Mouse (Mus musculus) forebrain, embryonic 14.5 days (tissue): Measurements from ENCODE around the gene Gm10447. TPM values are rescaled to one million over a fixed set of nuclear protein-coding genes. Genes with fewer than 3 reads are reported as not detected.

Experiments
- ATAC-seq: fragments of 200-750 bp; cut with Nextera tagmentation; 2 replicates; pipeline ENCODE4 v1.8.0; 2017; ENCODE audit warnings: mild to moderate bottlenecking, moderate library complexity
- DNase-seq: peaks from one replicate; pipeline ENCODE4 v3.0.0-alpha.2; 2015; ENCODE audit warnings: low spot score
- H3K27ac ChIP-seq: fragments of 300-500 bp; sonication (generic); 2 replicates; pipeline ENCODE4 v1.5.1; 2014; ENCODE audit warnings: low read depth, mild to moderate bottlenecking, control low read depth, low read length, moderate library complexity
- H3K27me3 ChIP-seq: fragments of 300-500 bp; sonication (generic); replicated peaks from 2 replicates; pipeline ENCODE4 v1.6.1; 2014; ENCODE audit warnings: low read length, control low read depth, mixed read lengths; ENCODE audit not compliant: control insufficient read depth, insufficient read depth
- H3K36me3 ChIP-seq: fragments of 300-500 bp; sonication (generic); 2 replicates; pipeline ENCODE4 v1.6.1; 2014; ENCODE audit warnings: low read length, control low read depth; ENCODE audit not compliant: control insufficient read depth, insufficient read depth
- H3K4me1 ChIP-seq: fragments of 300-500 bp; sonication (generic); 2 replicates; pipeline ENCODE4 v1.6.1; 2014; ENCODE audit warnings: antibody characterized with exemption, low read length, control low read depth; ENCODE audit not compliant: control insufficient read depth, insufficient read depth
- H3K4me2 ChIP-seq: fragments of 300-500 bp; sonication (generic); 2 replicates; pipeline ENCODE4 v1.6.1; 2014; ENCODE audit warnings: mild to moderate bottlenecking, control low read depth, low read length
- H3K4me3 ChIP-seq: fragments of 300-500 bp; sonication (generic); 2 replicates; pipeline ENCODE4 v1.5.1; 2014; ENCODE audit warnings: low read depth, low read length, control low read depth
- H3K9ac ChIP-seq: fragments of 300-500 bp; sonication (generic); 2 replicates; pipeline ENCODE4 v1.6.1; 2014; ENCODE audit warnings: mild to moderate bottlenecking, low read length, control low read depth, moderate library complexity
- H3K9me3 ChIP-seq: fragments of 300-500 bp; sonication (generic); replicated peaks from 2 replicates; pipeline ENCODE4 v1.6.1; 2016; ENCODE audit warnings: low read length, control low read depth, mixed read lengths; ENCODE audit not compliant: control insufficient read depth
- WGBS: fragments of 180-500 bp; shearing (Covaris S2); extraction: QIAGEN DNeasy Blood & Tissue Kit; methylation state at CpG from one replicate; pipeline ENCODE4 v1.1.7; 2014; 5-methylcytosine and 5-hydroxymethylcytosine counted together
- polyA plus RNA-seq: library from polyadenylated mRNA; unstranded; fragments of >200 nt; fragmentation: Nextera tagmentation; extraction: Ambion mirVana; gene quantifications from 2 replicates; pipeline ENCODE4 v1.2.1, GENCODE M21; 2014

Gm10447 gene
- not detected in 2 replicates for polyA plus RNA-seq

DNA sequence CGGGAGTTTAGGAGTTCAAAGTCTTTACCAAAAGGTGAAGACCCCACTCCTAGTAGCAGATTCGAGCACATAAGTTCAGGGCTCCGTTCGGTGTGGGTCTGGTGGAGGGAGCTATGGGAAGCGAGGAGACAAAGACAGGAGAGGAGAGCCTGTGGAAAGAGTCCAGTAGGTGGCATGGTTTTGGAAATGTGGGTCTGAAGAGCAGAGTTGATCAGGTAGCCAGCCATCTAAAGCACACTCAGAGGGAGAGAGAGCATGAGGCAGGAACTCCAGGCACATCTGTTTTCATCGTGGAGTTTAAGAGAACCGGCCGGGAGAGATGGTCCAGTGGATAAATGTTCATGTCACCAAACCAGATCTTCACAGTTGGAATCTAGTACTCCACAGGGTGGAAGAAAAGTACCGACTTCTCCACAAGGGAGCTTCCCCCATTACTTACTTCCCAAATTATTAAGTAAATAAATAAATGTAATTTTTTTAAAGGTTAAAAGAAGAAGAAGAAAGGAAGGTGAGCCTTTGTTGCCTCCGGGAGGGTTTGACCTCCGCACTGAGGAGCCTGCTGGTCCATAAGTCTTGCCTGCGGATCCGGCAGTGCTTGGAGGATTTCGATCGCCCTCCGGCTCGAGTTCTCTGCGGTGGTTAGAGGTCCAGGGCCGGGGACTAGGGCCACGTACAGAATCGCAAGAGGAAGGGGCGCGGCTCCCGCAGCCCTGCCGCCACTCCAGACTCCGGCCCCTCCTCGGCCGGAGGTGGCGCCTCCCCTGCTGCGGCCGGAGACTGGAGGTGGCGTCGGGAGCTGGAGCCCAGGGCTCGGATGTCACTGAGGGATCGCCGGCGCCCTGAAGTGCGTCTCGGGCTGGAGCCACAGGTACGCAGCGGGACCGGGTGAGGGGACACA lies at the start of gene Gm10447, which contains the start of gene Shroom1:
Gm10447 (minus strand) TSS at position 637 of the 898 bp plus-strand sequence.
Shroom1 (plus strand) TSS at position 732 of the 898 bp plus-strand sequence.
- Histone ChIP-seq H3K9me3 (no peaks in the 10 kb centered on the region), H3K36me3 (no peaks in the 10 kb centered on the region), H3K4me3 (peak within 1 kb of the TSS; percentile 39), H3K27me3 (peaks cover 28% of the 10 kb centered on the region), H3K4me2 (peak within 1 kb of the TSS; percentile 78), H3K9ac (peak within 1 kb of the TSS; percentile 58), H3K4me1 (no peaks in the 10 kb centered on the region), H3K27ac (no peak within 1 kb of the TSS)
- DNase-seq, result peak; percentile 31
- peak; percentile 50; the same call in 1 of the 2 replicates for ATAC-seq
- WGBS, result 3% methylated on average over 41 of the region's 42 CpGs

- no peak overlapping the region for H3K4me3 ChIP-seq
- no peaks in the 10 kb centered on the region for H3K9me3 ChIP-seq
- no peaks in the 10 kb centered on the region for H3K27me3 ChIP-seq
- H3K36me3 ChIP-seq, result no peaks in the 10 kb centered on the region
- 57% methylated on average over 5 of the region's 5 CpGs for WGBS
- peak; percentile 70 for DNase-seq
- peak; percentile 55; the same call in 1 of the 2 replicates for ATAC-seq
- no peak overlapping the region for H3K9ac ChIP-seq
- no peaks in the 10 kb centered on the region for H3K4me1 ChIP-seq
- H3K4me2 ChIP-seq, result no peak overlapping the region
- no peak overlapping the region for H3K27ac ChIP-seq
Observed at GRCm38 (mm10) chr11:53505026-53505663, 48.2 kb upstream of the Gm10447 start.

DNA sequence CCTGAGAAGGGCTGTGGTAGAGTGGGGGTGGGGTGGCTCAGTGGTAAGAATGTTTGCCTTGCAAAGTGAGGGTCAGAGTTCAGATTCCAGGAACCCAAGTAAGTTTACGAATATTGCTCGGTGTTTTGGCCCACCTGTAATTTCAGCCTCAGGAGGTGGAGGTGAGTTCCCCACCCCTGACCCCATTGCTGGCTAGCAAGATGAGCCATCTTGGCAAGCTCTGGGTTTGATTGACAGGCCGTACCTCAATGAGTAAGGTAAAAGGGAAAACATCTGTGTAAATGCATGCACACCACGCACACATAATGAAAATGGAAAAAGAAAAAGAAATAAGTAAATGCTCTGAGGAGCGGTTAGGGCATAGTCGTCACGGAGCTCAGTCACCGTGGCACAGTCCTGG lies 47.5 kb upstream of the Gm10447 start:
- H3K36me3 ChIP-seq, result no peaks in the 10 kb centered on the region
- ATAC-seq (no peak), DNase-seq (no peak)
- 92% methylated on average over 8 of the region's 8 CpGs for WGBS
- H3K9ac ChIP-seq, result no peak overlapping the region
- no peak overlapping the region for H3K4me2 ChIP-seq
- H3K4me1 ChIP-seq, result no peaks in the 10 kb centered on the region
- H3K9me3 ChIP-seq, result no peaks in the 10 kb centered on the region
- H3K4me3 ChIP-seq, result no peak overlapping the region
- no peaks in the 10 kb centered on the region for H3K27me3 ChIP-seq
- H3K27ac ChIP-seq, result no peak overlapping the region

GRCm38 (mm10) chr11:53503738-53504137 lies 46.8 kb upstream of the Gm10447 start:
- H3K9me3 ChIP-seq, result no peaks in the 10 kb centered on the region
- H3K9ac ChIP-seq, result no peak overlapping the region
- H3K27ac ChIP-seq, result no peak overlapping the region
- H3K4me3 ChIP-seq, result no peak overlapping the region
- ATAC-seq, result no peak
- 91% methylated on average over 5 of the region's 5 CpGs for WGBS
- DNase-seq, result no peak
- no peaks in the 10 kb centered on the region for H3K27me3 ChIP-seq
- no peaks in the 10 kb centered on the region for H3K4me1 ChIP-seq
- H3K4me2 ChIP-seq, result no peak overlapping the region
- no peaks in the 10 kb centered on the region for H3K36me3 ChIP-seq

DNA sequence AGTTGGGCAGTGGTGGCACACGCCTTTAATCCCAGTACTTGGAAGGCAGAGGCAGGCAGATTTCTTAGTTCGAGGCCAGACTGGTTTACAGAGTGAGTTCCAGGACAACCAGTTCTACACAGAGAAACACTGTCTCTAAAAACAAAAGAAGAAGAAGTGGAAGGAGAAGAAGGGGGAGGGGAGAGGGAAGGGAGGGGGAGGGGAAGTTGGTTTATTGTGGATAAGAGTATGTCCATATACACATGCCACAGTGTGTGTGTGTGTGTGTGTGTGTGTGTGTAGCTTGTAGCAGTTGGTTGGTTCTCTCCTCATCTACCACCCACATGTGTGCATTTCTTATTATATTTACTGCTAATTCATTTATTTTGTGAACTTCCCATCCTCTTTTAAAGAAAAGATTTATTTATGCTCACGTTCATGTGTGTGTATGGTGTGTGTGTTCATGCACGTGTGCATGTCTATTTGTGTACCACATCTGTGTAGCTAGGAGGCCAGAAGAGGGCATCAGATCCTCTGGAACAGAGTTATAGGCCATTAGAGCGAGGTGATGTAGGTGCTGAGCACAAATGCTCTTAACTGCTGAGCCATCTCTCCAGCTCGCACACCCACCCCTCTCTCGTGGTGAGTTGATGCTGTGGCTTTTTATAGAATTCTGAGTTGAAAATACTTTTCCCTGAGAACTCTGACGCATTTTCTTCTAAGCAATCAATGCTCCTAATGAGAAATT lies 45.3 kb upstream of the Gm10447 start:
- no peak overlapping the region for H3K27ac ChIP-seq
- H3K9ac ChIP-seq, result no peak overlapping the region
- H3K27me3 ChIP-seq, result no peaks in the 10 kb centered on the region
- no peak overlapping the region for H3K4me3 ChIP-seq
- no peaks in the 10 kb centered on the region for H3K9me3 ChIP-seq
- no peak overlapping the region for H3K4me2 ChIP-seq
- DNase-seq, result no peak
- H3K36me3 ChIP-seq, result no peaks in the 10 kb centered on the region
- ATAC-seq, result no peak
- H3K4me1 ChIP-seq, result no peaks in the 10 kb centered on the region
- WGBS, result 84% methylated on average over 8 of the region's 8 CpGs

GRCm38 (mm10) chr11:53500569-53500968 lies 43.7 kb upstream of the Gm10447 start:
- Histone ChIP-seq H3K4me3 (no peak overlapping the region), H3K36me3 (no peaks in the 10 kb centered on the region), H3K27ac (no peak overlapping the region), H3K9ac (no peak overlapping the region), H3K9me3 (no peaks in the 10 kb centered on the region), H3K4me2 (no peak overlapping the region), H3K27me3 (no peaks in the 10 kb centered on the region), H3K4me1 (peaks cover 5% of the 10 kb centered on the region; the same call in 1 of the 2 replicates)
- ATAC-seq (no peak), DNase-seq (no peak)
- 8% methylated on average over 11 of the region's 11 CpGs for WGBS

DNA sequence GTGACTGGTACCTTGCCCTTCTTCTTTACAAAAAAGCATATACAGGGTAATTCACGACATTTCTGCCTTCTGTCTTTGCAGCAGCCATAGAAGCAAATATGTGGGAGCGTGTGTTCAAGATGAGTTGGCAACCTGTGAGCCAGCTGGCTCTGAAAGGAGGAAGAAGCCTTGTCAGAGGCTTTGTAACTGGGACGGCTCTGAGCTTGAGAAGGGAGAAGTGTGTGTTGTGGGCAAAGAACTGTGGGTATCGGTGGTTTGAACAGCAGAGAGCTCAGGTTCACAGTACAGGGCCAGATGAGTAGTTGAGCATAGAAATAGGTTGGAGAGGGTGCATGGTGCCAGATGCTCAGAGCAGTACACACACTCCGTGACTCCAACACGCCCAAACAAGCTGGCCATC lies 40.0 kb upstream of the Gm10447 start:
- peaks cover 10% of the 10 kb centered on the region; the same call in 1 of the 2 replicates for H3K4me1 ChIP-seq
- no peak for DNase-seq
- no peak overlapping the region for H3K9ac ChIP-seq
- no peak overlapping the region for H3K4me2 ChIP-seq
- no peaks in the 10 kb centered on the region for H3K36me3 ChIP-seq
- ATAC-seq, result no peak; the same call in 1 of the 2 replicates
- H3K27me3 ChIP-seq, result no peaks in the 10 kb centered on the region
- WGBS, result 67% methylated on average over 6 of the region's 6 CpGs
- H3K4me3 ChIP-seq, result no peak overlapping the region
- no peaks in the 10 kb centered on the region for H3K9me3 ChIP-seq
- H3K27ac ChIP-seq, result no peak overlapping the region

DNA sequence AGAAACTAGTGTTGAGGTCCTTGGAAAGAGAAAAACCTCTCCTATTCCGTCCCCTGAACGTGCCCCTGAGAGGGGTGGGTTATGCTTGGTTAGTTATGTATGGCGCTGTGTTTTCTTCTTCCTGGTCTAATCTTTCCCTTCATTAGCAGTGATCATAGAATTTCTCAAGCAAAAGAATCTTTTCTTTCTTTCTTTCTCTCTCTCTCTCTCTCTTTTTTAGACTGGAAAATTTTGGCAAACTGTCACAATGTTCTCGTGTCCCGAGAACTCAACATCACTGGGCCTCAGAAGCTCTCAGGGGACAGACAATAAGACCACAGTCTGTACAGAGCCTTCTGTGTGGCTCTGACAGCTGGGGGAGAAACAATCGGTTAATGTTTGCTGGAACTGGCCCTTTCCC lies 38.5 kb upstream of the Gm10447 start:
- Histone ChIP-seq H3K4me2 (no peak overlapping the region), H3K4me3 (no peak overlapping the region), H3K9ac (no peak overlapping the region), H3K4me1 (peaks cover 11% of the 10 kb centered on the region; the same call in 1 of the 2 replicates), H3K9me3 (no peaks in the 10 kb centered on the region), H3K27me3 (no peaks in the 10 kb centered on the region), H3K27ac (peak overlapping the region; percentile 14; the same call in 1 of the 2 replicates), H3K36me3 (no peaks in the 10 kb centered on the region)
- ATAC-seq (no peak), DNase-seq (peak; percentile 68)
- WGBS, result 4% methylated on average over 6 of the region's 6 CpGs
